Mouse (Mus musculus) CD4-positive helper T cell, adult 2 months (primary cell): ENCODE measurements at regions not wholly inside any gene's neighbourhood (a gene's known extent, or its start where the extent isn't known, plus 50 kb on each side); places are given as distances from the start of the nearest gene placed in this dataset.

Experiments
- DNase-seq: peaks from one replicate; pipeline ENCODE4 v3.0.0-alpha.2; 2012; ENCODE audit warnings: low read depth, missing footprints, low spot score

DNA sequence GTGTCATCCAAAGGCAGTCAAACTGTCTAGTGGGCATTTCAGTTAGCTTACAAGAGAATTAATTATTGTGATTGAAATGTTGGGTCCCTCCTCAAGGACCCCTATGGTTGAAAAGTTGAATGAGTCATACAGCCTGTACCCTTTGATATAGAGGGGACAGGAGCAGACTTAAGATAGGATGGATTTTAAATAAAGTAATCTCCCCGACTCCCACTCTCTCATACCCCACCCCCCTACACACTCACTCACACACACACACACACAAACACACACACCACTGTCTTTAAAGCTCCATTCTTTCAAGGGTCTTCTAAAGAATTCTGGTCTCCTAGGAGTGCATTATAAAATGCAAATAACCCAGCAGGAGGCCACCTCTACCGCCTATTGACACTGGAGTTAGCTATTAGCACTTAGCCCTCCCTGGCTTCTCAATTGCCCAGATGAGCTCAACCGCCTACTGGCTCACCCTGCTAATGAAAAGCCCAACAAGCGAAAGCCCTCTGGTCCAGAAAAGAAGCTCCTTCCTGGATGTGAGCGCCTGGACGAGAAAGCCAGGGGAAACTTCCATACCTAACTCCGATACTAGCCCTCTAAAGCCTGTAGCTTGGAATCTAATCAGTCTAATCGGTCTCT lies 236.3 kb upstream of the Rgma start:
- no peak for DNase-seq

DNA sequence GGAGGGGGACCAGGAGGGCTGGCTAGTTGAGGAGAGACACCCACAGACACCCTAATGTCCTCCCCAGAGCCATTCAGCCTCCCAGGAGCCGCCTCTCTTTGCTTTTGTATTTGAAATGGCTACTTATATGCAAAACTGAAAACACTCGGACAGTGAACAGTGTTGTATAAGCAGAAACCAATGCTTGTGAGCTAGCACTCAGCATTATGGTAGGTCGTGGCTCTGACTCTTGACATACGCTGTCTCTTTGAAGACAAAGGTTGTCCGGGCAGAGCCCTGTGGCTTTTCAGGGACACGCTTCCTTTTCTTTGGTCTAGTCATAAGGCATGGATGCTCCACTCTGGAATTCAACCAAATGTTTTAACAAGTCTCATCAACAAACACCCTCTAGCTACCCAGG lies 235.4 kb upstream of the Rgma start:
- no peak for DNase-seq

DNA sequence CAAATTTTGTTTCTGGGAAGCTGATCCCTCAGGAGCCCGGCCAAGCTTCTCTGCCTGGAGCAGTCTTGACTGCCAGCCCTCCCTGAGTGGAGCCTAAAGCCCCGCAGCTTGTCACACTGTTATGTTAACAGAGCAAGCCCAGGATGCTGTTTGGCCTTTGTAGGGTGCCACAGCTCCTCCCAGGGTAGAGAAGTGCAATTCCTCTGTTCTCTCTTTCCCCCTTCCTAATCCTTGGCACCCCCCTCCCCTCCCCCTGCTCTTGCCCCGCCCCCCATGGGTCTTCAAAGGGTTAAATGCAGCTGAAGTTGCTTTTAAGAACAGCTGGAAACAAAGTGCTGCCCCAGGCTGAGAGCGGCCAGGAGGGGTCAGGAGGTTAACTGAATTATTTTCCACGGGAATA lies 234.1 kb upstream of the Rgma start:
- no peak for DNase-seq

DNA sequence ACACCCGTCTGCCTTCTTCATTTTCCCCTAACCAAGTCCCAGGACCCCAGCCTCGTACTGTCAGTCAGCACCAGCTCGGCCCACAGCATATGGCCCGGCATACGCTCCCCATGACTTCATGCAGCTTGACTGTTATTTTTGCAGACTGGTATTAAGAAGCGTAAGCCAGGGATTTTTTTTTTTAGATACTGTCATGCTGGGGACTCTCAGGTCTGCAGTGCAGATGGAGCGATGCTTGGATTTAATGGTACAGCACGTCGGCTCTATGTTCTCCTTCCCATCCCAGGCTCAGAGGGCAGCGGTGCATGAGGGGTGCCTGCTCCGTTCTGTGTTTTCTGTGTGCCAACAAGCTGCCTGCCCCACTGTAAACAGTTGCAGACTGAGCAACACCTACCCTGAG lies 231.4 kb upstream of the Rgma start:
- no peak for DNase-seq

DNA sequence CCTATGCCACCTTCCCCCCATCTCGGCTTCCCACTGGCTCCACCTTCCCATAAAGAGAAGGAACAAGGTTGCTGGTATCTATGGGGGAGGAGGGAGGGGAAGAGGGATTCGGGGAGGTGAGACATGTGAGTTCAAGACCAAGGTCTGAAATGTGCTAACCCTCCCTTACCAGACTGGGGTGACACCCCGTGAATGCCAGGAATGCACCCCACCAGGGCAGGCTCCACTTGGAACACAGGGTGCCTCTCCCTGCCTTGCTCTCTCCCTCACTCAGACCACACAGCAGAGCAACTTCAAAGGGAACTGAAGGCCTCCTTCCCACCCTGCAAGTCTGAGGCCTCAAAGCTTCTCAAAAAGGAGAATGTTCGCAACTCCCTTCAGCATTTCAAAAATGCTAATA lies 230.5 kb upstream of the Rgma start:
- DNase-seq = no peak

DNA sequence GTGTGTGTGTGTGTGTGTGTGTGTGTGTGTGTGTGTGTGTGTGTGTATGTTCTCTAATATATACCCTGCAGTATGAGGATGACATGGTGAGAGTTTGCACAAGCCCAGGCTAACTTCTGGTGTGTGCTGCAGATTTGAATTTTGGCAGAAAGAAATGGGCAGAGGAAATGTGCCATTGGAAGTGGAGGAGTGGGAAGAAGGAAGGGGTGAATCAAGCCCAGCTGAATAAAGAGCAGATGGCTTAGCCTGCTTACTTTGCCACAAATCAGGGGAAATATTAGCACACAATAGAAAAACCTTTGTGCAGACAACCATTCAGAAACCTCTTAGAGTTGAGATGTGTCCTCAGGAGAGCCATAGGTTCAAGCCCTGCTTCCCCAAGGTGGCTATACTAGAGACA lies 228.1 kb upstream of the Rgma start:
- no peak for DNase-seq

DNA sequence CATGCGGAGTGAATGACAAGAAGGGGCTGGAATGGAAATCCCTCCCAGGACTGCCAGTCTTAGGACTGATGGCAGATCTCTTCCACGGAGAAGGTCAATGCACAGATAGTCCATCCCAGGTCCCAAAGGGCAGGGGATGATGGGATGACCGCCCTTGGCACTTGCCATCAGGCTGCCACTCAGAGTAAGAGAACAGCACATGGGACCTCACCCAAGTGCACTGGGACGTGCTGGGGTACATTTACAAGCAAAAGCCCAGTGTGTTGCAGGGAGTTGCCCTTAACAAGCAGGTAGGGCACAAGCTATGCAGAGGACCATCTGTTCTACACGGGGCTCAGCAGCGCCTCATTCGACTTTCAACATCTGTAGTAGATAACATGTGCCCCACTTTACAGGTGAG lies 224.9 kb upstream of the Rgma start:
- DNase-seq = no peak

DNA sequence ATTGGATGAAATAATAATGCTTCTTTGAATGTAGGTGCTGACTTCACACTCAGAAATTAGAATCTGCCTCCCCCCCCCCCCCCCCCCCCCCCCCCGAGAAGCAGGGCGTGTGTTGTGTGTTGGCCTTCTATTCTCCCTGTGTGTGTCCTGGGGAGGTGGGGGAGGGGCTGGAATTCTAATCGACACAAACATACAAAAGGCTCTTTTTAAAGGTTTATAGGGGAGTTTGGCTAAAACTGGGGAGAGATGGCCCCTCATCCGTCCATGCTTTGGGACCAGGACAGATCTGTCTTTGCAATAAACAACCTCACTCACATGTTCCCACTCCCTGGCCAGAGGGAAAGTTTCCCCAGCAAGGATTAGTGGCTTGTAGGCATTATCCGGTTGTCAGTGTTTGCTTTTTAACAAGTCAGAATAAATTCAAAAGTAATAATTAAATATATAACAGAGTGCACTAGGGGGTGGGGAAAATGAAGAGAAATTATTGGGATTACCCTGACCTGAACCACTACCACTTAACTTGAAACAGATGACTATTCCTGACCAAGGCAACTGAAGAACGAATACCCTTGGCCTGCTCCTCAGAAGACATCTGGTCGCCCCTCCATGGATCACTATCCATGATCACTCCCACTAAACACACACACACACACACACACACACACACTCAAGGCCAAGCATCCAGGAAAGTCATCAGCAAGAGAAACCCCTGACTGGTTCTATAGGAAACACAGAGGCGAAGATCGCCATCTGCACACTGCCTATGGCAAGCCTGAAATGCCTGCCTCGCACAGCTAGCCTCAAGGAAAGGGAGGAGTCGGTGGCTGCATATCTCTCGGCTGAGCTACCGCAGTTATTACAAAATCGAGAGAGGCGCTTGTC lies 223.5 kb upstream of the Rgma start:
- DNase-seq = no peak

DNA sequence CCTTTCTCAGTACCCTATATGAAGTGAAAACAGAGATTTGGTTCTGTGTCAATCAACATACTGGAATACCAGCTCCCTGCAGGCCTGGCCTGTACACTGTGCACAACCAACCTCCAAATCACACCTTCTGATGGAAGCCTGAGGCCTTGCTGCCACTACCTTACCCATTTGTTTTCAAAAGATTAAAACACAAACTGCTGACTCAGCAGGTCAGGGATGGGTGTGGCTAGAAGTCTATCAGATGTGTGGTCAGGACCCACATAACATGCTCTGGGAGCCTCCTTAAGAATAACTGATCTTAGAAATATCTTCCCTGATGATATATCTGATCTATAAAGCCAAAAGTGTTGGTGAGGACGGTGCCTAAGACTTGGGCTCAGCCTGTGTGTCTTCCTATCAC lies 221.6 kb upstream of the Rgma start:
- DNase-seq = no peak

DNA sequence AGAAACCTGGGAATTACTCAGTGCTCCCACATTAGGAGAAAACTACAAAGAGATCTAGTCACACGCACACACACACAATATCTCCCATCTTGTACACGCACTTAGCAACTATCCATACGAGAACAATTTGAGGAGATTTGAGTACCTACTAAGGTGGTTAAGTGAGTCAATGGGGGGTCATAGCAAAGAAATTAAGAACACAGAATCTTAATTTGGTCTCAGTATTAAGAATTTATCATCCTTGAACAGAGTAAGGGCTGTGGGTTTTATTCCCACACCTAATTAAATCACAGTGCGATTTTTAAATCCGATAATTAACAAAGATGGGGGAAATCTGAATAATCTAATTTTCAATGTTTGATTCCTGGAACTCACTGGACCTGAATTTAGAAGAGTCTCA lies 216.5 kb upstream of the Rgma start:
- no peak for DNase-seq

DNA sequence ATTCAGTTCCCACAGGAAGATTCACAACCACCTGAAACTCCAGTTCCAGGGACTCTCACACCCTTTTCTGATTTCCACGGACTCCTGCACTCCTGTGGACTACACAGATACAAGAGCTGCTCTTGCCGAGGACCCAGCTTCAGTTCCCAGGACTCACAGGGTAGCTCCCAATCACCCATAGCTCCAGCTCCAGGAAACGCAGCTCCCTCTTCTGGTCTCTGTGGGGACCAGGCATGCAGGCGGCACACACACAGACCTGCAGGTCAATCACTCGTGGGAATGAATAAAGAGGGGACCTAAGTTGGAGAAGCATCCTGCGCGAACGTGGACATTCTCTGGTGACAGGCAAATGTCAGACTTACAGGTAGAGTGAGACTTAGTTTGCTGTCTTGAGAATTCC lies 214.3 kb upstream of the Rgma start:
- no peak for DNase-seq

DNA sequence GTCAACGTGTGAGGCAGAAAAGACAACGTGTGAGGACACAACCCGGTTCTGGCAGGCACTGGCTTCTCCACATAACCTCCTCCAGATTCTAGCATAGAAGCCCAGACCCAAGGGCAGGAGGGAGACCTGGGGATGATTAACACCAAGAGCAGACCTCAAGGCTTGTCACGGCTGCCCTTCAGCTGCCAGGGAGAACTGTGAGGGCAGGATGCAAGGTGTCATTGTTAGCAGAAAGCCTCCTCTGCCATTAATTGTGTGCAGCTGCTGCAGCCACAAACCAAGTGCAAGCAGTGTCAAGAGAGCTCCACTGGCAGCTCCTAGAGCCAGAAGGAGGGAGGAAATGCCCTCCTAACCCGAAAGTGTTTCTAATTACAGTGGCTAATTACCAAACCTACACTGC lies 211.6 kb upstream of the Rgma start:
- no peak for DNase-seq

DNA sequence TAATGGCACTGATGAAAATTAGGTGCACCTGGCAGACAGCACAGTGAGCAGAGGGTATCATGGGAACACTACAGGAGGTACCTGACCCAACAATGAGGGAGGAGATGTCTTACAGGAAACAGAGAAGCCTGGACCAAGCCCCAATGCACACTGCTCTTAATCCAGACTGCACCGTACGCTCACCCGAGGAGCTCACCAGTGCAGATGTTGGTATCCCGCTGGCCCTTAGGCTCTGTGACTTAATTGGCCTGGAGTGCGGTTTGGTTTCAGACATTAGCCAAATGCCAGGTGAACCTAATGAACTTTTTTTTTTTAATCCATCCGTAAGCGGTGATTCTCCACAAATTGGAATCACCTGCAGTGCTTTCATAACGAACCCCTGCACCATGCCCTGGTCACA lies 209.8 kb upstream of the Rgma start:
- no peak for DNase-seq

DNA sequence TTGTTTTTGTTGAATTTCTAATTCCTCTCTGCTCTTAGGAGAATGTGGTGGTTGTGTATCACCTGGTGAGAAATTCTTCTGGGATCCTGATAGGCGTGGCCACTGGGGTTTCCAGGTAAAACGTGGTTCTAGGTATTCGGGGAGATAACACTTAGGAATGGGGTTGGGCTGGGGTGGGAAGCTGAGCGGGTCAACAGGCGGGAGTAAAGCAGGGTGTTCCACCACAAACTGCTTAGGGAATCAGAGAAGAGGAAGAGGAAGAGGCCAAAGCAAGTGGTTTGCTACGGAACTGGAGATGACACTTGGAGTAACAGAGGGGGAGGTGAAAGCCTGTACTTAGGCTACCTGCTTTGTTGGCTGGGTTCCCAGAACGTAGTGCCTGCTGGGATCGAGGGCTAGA lies 205.9 kb upstream of the Rgma start:
- no peak for DNase-seq

DNA sequence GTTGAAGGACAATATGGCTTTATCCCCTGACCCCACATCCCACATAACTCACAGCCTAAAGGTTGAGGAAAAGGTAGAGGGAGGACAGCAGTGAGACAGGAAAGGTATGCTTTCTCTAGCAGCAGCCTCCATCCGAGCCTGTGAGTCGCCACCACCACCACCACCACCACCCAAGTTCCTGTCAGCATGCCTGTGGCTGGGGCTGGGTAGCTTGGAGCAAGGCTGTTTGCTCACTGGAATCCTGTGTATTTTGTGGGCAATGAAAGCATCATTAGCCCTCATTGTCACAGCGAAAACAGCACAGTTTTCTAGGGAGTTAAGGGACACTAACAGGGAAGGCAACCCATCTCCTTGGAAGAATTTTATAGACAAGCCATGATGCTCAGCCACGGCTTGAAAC lies 202.7 kb upstream of the Rgma start:
- no peak for DNase-seq

DNA sequence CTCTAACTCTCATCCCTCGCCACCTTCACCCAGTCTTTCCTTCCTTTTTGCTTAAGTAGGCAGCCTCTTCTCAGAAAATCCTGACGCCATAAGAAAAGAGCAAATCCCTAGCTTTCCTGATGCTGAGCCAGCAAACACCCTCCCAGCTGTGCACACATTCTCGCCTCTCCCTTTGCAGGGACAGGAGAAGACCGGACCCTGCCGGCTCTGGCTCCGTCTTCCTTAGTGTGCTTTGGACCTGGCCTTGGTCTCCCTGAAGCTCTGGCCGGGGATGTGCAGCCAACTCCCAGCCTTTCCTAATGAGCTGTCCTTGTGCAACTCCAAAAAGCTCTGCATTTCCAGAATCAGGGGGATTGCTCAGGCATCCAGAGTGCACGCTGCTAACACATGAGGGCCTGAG lies 191.5 kb upstream of the Rgma start:
- no peak for DNase-seq

DNA sequence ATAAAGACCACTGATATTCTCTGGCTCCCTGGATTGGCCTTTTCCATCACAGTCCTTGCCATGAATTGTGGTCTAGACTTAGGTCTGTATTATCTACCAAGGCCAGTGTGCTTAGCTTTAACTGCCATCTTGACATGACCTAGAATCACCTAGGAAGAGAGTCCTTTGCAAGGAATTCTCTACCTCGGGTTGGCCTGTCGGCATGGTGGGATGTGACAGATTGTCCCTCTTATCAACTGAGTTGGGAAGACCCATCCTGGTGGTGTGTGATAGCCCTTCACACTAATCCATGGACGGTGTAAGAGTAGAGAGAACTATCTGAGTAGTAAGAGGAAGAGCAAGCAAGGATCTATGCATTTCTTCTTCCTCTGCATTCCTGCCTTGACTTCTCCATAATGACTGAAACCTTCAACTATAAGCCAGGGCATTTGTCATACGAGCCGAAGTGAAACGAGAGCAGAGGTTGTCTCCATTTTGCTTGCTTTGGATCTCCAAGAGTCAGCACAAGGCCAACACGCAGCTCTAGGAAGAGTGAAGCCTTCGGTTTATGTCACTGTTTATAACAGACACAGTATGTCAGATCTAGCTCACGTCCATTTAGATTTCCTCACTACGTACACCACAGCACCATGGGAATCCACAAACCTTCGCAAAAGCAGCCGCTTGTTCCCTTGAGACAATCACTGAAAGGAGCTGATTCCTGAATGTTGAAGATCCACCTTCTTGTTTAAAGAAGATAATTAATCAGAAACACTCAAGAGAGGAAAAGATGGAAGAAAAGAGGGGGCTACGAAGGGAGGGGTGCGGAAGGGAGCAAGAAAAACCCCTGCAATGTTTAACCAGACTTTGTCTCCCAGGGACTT lies 190.9 kb upstream of the Rgma start:
- no peak for DNase-seq

DNA sequence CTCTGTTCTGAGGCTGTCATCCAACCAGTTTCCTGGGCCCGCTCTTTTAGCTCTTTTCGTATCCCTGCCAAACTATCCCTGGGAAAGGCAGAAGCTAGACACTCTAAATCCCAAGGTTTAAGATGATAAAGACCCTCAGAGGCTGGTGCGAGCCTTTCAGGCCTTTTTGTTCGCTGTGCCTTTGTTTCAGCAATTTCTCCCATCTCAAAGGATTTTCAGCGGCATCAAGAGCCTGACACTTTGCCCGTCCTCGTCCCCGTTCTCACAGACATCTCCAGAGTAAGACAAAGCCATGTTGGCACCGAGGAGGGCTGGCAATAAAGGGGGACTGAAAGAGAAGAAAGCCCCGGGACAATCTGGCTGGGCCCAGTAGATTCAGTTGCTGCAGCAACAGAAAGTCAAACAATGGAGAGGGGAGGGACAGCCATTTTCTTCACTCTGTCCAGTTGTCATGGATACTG lies 190.2 kb upstream of the Rgma start:
- no peak for DNase-seq

DNA sequence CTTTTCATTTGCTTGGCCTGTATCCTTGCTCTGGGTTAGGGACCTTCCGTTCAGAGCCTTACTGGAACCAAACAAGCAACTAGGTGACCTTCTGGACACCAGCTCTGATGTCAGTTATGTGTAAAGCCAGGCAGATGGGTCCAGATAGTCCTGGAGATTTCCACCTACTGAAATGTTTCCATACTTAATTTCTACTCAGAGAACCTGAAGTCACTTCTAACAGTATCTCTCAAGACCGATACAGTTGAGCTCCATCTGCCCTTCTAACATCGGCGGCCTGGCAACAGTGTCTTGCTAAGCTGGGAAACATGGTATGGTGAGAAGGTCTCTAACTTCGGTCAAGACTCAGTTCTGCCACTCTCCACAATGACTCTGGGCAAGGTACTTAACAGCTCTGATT lies 189.7 kb upstream of the Rgma start:
- DNase-seq = no peak

DNA sequence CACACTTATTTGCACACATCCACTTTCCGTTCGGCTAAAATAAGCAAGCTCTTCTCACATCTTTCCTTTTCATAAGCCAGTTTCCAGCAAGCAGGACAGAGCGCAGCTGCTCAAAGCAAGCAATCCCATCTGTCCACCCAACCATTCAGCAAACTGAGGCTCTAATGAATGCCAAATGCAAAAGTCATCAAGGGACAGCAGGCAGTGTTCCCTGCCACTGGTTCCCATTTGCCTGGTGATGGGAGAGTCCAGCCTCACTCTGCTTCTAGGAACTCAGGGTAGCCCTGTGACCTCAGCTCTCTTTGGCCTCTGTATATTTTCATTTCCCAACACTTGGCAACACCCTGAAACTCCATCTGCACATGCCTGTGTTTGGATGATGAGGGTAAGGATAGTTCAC lies 188.8 kb upstream of the Rgma start:
- DNase-seq = no peak

DNA sequence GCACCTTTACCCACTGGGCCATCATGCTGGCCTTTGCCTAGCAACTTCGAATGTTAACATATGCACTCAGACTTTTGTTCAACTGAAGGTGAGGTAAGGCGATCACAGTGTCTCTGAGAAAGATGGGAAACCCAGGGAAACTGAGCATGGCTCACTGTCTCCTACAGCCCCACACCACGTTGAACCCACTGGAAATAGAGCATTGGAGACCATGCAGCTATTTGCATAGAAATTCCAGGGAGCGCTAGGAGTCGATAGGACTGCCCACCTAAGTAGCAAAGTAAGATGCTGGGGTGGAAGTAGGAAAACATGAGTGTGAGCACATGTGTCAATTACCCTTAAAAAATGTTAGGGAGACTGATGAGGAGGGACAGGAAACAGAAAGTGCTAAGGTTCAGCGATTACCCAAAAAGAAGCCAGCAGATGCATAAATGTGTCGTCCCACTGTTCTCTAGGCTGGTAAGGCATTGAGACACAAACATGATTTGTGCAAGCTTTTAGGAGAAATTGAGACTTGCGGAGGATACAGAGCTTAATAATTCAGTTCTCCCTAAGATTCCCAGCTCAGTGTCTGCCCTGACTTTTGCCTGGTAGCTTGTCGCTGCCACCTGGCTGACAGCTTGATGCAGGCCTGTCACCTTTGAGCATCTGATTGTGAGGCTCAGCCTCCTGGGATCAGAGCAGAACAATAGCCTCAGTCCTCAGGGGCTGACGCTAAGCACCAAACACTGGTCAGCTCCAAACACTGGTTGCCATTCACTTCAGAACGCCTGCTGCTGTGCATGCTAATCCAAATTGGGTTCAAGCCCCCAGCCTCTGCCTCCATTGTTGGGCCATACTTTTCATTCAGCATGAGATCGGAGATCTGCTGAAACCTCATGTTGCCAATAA lies 183.7 kb upstream of the Rgma start:
- no peak for DNase-seq
